Mouse (Mus musculus): ENCODE data around the gene Fam161b. TPM values are rescaled to one million over a fixed set of nuclear protein-coding genes. Genes with fewer than 3 reads are reported as not detected.

Fam161b gene
- total RNA-seq, 2 experiments from 2014 or later = 5.7 to 6.1 TPM

Other genes with a start within 250 kb of the Fam161b start
- 10 to 100 TPM; 10.3 to 10.6 TPM for gene Dnal1, start 247.5 kb downstream of the Fam161b start, total RNA-seq (2021)
- gene Pnma1, start 213.3 kb downstream of the Fam161b start, total RNA-seq (2021) = under 1 TPM; 0.35 to 0.43 TPM
- 10 to 100 TPM; 19.5 to 20.3 TPM for gene Elmsan1, start 143.0 kb downstream of the Fam161b start, total RNA-seq (2021)
- 100 to 1,000 TPM; 155 to 176 TPM for gene Ptgr2, start 76.6 kb downstream of the Fam161b start, total RNA-seq (2021)
- gene Zfp410, start 45.0 kb downstream of the Fam161b start, total RNA-seq (2021) = 10 to 100 TPM; 33.6 to 34.8 TPM
- gene Coq6, start 176 bp downstream of the Fam161b start, total RNA-seq (2021) = 10 to 100 TPM; 89.2 to 93.1 TPM
- gene Entpd5, start 47.2 kb upstream of the Fam161b start, total RNA-seq (2021) = 10 to 100 TPM; 50.0 to 58.4 TPM
- gene Bbof1, start 47.2 kb upstream of the Fam161b start, total RNA-seq (2021) = 1 to 10 TPM; 1.9 TPM
- gene Rnf113a2, start 55.4 kb upstream of the Fam161b start, total RNA-seq (2021) = 10 to 100 TPM; 10.7 TPM
- 10 to 100 TPM; 59.7 to 66.2 TPM for gene Aldh6a1, start 89.2 kb upstream of the Fam161b start, total RNA-seq (2021)
- gene Lin52, start 89.6 kb upstream of the Fam161b start, total RNA-seq (2021) = 1 to 10 TPM; 8.0 to 9.1 TPM
- not detected for gene Vsx2, start 207.9 kb upstream of the Fam161b start, total RNA-seq (2021)

Data from heart, postnatal 10 days (tissue).